Mouse (Mus musculus) embryonic facial prominence, embryonic 15.5 days (tissue): ENCODE measurements around the gene Klhl29. TPM values are rescaled to one million over a fixed set of nuclear protein-coding genes. Genes with fewer than 3 reads are reported as not detected.

Experiments
- ATAC-seq: fragments of 200-750 bp; cut with Nextera tagmentation; 2 replicates; pipeline ENCODE4 v1.8.0; 2017; ENCODE audit warnings: low read depth, moderate TSS enrichment; ENCODE audit not compliant: insufficient number of reproducible peaks, low FRiP score, low TSS enrichment
- H3K27ac ChIP-seq: fragments of 300-500 bp; sonication (generic); replicated peaks from 2 replicates; pipeline ENCODE4 v1.5.1; 2015; ENCODE audit warnings: mild to moderate bottlenecking, inconsistent platforms
- H3K27me3 ChIP-seq: fragments of 300-500 bp; sonication (generic); 2 replicates; pipeline ENCODE4 v1.6.1; 2015; ENCODE audit warnings: inconsistent platforms
- H3K36me3 ChIP-seq: fragments of 300-500 bp; sonication (generic); 2 replicates; pipeline ENCODE4 v1.6.1; 2015; ENCODE audit warnings: mild to moderate bottlenecking, inconsistent platforms
- H3K4me1 ChIP-seq: fragments of 300-500 bp; sonication (generic); 2 replicates; pipeline ENCODE4 v1.6.1; 2015; ENCODE audit warnings: inconsistent platforms
- H3K4me2 ChIP-seq: fragments of 300-500 bp; sonication (generic); replicated peaks from 2 replicates; pipeline ENCODE4 v1.6.1; 2015; ENCODE audit warnings: mild to moderate bottlenecking, inconsistent platforms
- H3K4me3 ChIP-seq: fragments of 300-500 bp; sonication (generic); replicated peaks from 2 replicates; pipeline ENCODE4 v1.5.1; 2015; ENCODE audit warnings: mild to moderate bottlenecking, inconsistent platforms
- H3K9ac ChIP-seq: fragments of 300-500 bp; sonication (generic); 2 replicates; pipeline ENCODE4 v1.6.1; 2015; ENCODE audit warnings: inconsistent platforms
- H3K9me3 ChIP-seq: fragments of 300-500 bp; sonication (generic); replicated peaks from 2 replicates; pipeline ENCODE4 v1.6.1; 2016; ENCODE audit warnings: inconsistent platforms
- whole genome bisulfite sequencing: fragments of 180-500 bp; shearing (Covaris S2); methylation state at CpG from one replicate; pipeline ENCODE4 v1.1.7; 2015; 5-methylcytosine and 5-hydroxymethylcytosine counted together
- polyA plus RNA-seq: library from polyadenylated mRNA; unstranded; fragments of >200 nt; fragmentation: Nextera tagmentation; extraction: Ambion mirVana; gene quantifications from 2 replicates; pipeline ENCODE4 v1.2.1, GENCODE M21; 2015

Gene Klhl29
- polyA plus RNA-seq, 1 experiment from 2014 or later = 1.5 TPM

- WGBS = 88% methylated on average over 15 of the region's 15 CpGs
These were observed 331.3 kb downstream of the Klhl29 start for GRCm38 (mm10) chr12:5044141-5044540.

GRCm38 (mm10) chr12:5038008-5038407 lies 337.5 kb downstream of the Klhl29 start:
- Histone ChIP-seq H3K4me3 (no peak overlapping the region), H3K9ac (no peak overlapping the region), H3K27ac (no peak overlapping the region), H3K27me3 (no peaks in the 10 kb centered on the region), H3K4me1 (no peaks in the 10 kb centered on the region), H3K36me3 (peaks cover 57% of the 10 kb centered on the region; the same call in 1 of the 2 replicates), H3K9me3 (no peaks in the 10 kb centered on the region), H3K4me2 (no peak overlapping the region)
- WGBS = 95% methylated on average over 2 of the region's 2 CpGs
- no peak for ATAC-seq

More at GRCm38 (mm10) chr12:5044141-5044540, 331.3 kb downstream of the Klhl29 start:
- Histone ChIP-seq H3K4me1 (no peaks in the 10 kb centered on the region), H3K9ac (no peak overlapping the region), H3K27ac (no peak overlapping the region), H3K4me2 (no peak overlapping the region), H3K27me3 (no peaks in the 10 kb centered on the region), H3K4me3 (no peak overlapping the region), H3K36me3 (peaks cover 33% of the 10 kb centered on the region; the same call in 1 of the 2 replicates), H3K9me3 (no peaks in the 10 kb centered on the region)
- no peak for ATAC-seq

- H3K4me1 ChIP-seq = no peaks in the 10 kb centered on the region
- no peak overlapping the region for H3K9ac ChIP-seq
- no peaks in the 10 kb centered on the region for H3K27me3 ChIP-seq
- H3K27ac ChIP-seq = no peak overlapping the region
- H3K4me3 ChIP-seq = no peak overlapping the region
- peaks cover 32% of the 10 kb centered on the region; the same call in 1 of the 2 replicates for H3K36me3 ChIP-seq
- no peak for ATAC-seq
- H3K9me3 ChIP-seq = no peaks in the 10 kb centered on the region
- H3K4me2 ChIP-seq = no peak overlapping the region
- 76% methylated on average over 5 of the region's 5 CpGs for WGBS
These were observed 346.4 kb downstream of the Klhl29 start for GRCm38 (mm10) chr12:5029035-5029434.
